Mouse (Mus musculus): Measurements from ENCODE around the gene L3mbtl3.

DNA sequence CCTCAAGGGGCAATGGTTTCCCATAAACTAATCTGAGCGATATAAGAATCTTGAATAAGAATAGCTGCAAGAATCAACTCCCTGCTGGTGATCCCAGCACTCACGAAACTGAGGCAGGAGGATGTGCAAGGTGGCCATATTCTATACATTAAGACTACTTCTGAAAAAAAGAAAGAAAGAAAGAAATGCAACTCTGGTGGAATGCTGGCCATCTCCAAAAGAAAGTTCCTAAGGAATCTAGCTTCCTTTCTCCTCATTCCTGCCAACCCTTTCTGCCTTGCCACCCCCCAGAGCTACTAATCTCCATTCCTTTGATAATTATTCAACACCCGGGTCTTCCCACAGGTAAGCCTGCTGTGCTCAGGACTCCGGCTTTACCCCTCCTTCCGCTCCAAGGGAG lies 41.8 kb downstream of the L3mbtl3 start:
- no peak for TF ChIP-seq TCF12 (IDR thresholded peaks at IDR 0.05; ENCODE audit: low read depth, low read length)
- no peak for TF ChIP-seq CTCF (IDR thresholded peaks at IDR 0.05 in 2 of 3, conservative IDR thresholded peaks at IDR 0.05 in 1 of 3; ENCODE audit: control insufficient read depth in 1 of 3, insufficient read depth in 1 of 3, low read depth in 2 of 3, low read length in 3 of 3, poor library complexity in 1 of 3, severe bottlenecking in 1 of 3)

Measured in MEL (cell line).